Comparison of ENCODE assay signal across 25 mouse cellular contexts in the genomic region with DNA sequence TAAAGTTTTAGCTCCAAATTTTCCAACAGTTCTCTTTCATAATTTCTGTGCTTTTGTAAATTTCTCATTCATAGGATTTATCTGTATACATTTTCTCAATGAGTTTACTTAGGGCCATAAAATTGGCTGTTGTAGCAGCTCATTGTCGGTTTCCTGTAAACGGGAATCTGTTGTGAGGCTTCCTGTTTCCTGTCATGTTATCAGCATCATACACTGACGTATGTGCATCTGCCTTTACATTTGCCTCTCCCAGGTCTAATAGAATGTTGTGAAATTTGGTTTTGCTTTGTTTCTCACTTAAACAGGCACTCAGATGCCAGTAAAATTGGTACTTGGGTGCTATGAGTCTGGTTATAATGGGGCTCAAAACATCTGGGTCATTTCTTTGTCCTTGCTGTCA.
DNase-seq lines count a peak whose midpoint lies in the region; ATAC-seq and TF ChIP-seq lines count a peak whose summit lies in the region.
"Had no signal": no experiment of that assay in that cellular context is flagged by ENCODE, and none has a peak within 500 bp of the region (broad histone marks: within the 10 kb centered on the region; RNA-seq: fewer than 3 reads in every experiment).

No protein-coding gene starts in this region.

- H3K4me2 ChIP-seq in kidney, postnatal 0 days (ENCODE audit: low read length): no peak overlapping the region
- H3K4me2 ChIP-seq in lung, embryonic 14.5 days: no peak overlapping the region
- H3K4me2 ChIP-seq: heart, embryonic 11.5 days; heart, embryonic 15.5 days; hindbrain, embryonic 13.5 days had no signal

- no peaks in the 10 kb centered on the region for H3K27me3 ChIP-seq in kidney, postnatal 0 days (ENCODE audit: insufficient read depth, low read length)
- H3K27me3 ChIP-seq in lung, embryonic 14.5 days (ENCODE audit: insufficient read depth, low read length): no peaks in the 10 kb centered on the region
- H3K27me3 ChIP-seq: heart, embryonic 15.5 days; hindbrain, embryonic 13.5 days had no signal

- no peaks in the 10 kb centered on the region for H3K9me3 ChIP-seq in kidney, postnatal 0 days (replicated peaks; ENCODE audit: low read length)
- H3K9me3 ChIP-seq in lung, embryonic 14.5 days (ENCODE audit: low read depth, low read length): no peaks in the 10 kb centered on the region
- H3K9me3 ChIP-seq: heart, embryonic 15.5 days; hindbrain, embryonic 10.5 days; hindbrain, embryonic 13.5 days had no signal

- no peak for TF ChIP-seq CTCF in kidney, postnatal 0 days (IDR thresholded peaks at IDR 0.05; ENCODE audit: low read depth)
- no peak for TF ChIP-seq CTCF in lung, embryonic 14.5 days (IDR thresholded peaks at IDR 0.05; ENCODE audit: low read depth)

- H3K27ac ChIP-seq in kidney, postnatal 0 days: no peak overlapping the region
- H3K27ac ChIP-seq in lung, embryonic 14.5 days (ENCODE audit: low read depth): no peak overlapping the region
- H3K27ac ChIP-seq: gastrocnemius, adult 2 months; heart, embryonic 15.5 days; hindbrain, embryonic 10.5 days; hindbrain, embryonic 13.5 days had no signal

- DNase-seq in kidney, postnatal 0 days (ENCODE audit: low spot score): peak; percentile 24
- DNase-seq in kidney, postnatal 14 days: no peak
- DNase-seq in lung, embryonic 14.5 days: peak; percentile 49
- no peak for DNase-seq in lung, adult 18-20 months
- peak; percentile 9 for DNase-seq in CD4-positive helper T cell, adult 2 months (ENCODE audit: low read depth, low spot score)
- no peak for DNase-seq in adrenal gland, adult 8-10 months
- DNase-seq in spleen, postnatal 4 days (ENCODE audit: low spot score in 2 of 2): no peak
- DNase-seq: adrenal gland, adult 2 months; adrenal gland, postnatal 25 days; cerebellum, adult 11-12 months; cerebellum, adult 8-10 months; cerebellum, postnatal 10 days; cerebellum, postnatal 36 days; forebrain, postnatal 0 days; gastrocnemius, adult 2 months; gastrocnemius, postnatal 14 days; heart, adult 11 months; heart, postnatal 10 days; heart, postnatal 36 days had no signal

- no peak overlapping the region for H3K9ac ChIP-seq in kidney, postnatal 0 days (ENCODE audit: low read depth, low read length)
- H3K9ac ChIP-seq in lung, embryonic 14.5 days: no peak overlapping the region
- H3K9ac ChIP-seq: forebrain, postnatal 0 days; heart, embryonic 15.5 days; hindbrain, embryonic 13.5 days had no signal

- H3K4me1 ChIP-seq in kidney, postnatal 0 days (replicated peaks; ENCODE audit: insufficient read depth, low read length): 0 out of 2 replicates have a peak, but pooled peaks cover 9% of the 10 kb centered on the region
- peaks cover 11% of the 10 kb centered on the region; the same call in 1 of the 2 replicates for H3K4me1 ChIP-seq in lung, embryonic 14.5 days (ENCODE audit: insufficient read depth)

- no peak for ATAC-seq in kidney, postnatal 0 days (replicated peaks; ENCODE audit: low FRiP score, low read depth)
- ATAC-seq in lung, embryonic 14.5 days (ENCODE audit: insufficient read depth): no peak
- ATAC-seq: forebrain, embryonic 14.5 days; forebrain, postnatal 0 days; hindbrain, embryonic 16.5 days had no signal

- H3K4me3 ChIP-seq in kidney, postnatal 0 days (replicated peaks; ENCODE audit: low read depth, low read length): no peak overlapping the region
- no peak overlapping the region for H3K4me3 ChIP-seq in lung, embryonic 14.5 days (ENCODE audit: low read depth, low read length)
- H3K4me3 ChIP-seq: gastrocnemius, adult 2 months; heart, embryonic 15.5 days; hindbrain, embryonic 10.5 days; hindbrain, embryonic 13.5 days had no signal

- 57% methylated on average over 3 of the region's 3 CpGs for WGBS in kidney, postnatal 0 days
- 27% methylated on average over 3 of the region's 3 CpGs for WGBS in lung, embryonic 14.5 days

- no peaks in the 10 kb centered on the region for H3K36me3 ChIP-seq in kidney, postnatal 0 days (ENCODE audit: insufficient read depth, low read length)
- no peaks in the 10 kb centered on the region for H3K36me3 ChIP-seq in lung, embryonic 14.5 days (ENCODE audit: insufficient read depth)
- H3K36me3 ChIP-seq: heart, embryonic 15.5 days; hindbrain, embryonic 10.5 days; hindbrain, embryonic 13.5 days had no signal

Comparison
In these comparisons a context has a peak if more than half of its experiments do, and no peak if none do; other contexts are left out.
1. DNase-seq: peak in kidney, postnatal 0 days (single experiment), lung, embryonic 14.5 days (single experiment) and CD4-positive helper T cell, adult 2 months (single experiment); none in kidney, postnatal 14 days (single experiment), lung, adult 18-20 months (0 of 2), adrenal gland, adult 8-10 months (single experiment) and spleen, postnatal 4 days (0 of 2).